Mouse (Mus musculus) lung, postnatal 0 days (tissue): ENCODE data around the gene Plcb1.

Source experiments
- CTCF ChIP-seq: IDR thresholded peaks from 2 replicates; pipeline ENCODE4 v1.5.1; 2016; ENCODE audit warnings: antibody characterized with exemption, mild to moderate bottlenecking
- EP300 ChIP-seq: IDR thresholded peaks from 2 replicates; pipeline ENCODE4 v1.6.1; 2016; ENCODE audit warnings: antibody characterized with exemption, mild to moderate bottlenecking, control low read depth

- TF ChIP-seq CTCF (no peak), EP300 (no peak)
Observed at GRCm38 (mm10) chr2:135010371-135010770, 224.5 kb downstream of the Plcb1 start.
